Comparison of ENCODE assay signal across 16 mouse cellular contexts in genomic region chr2:50949717-50950116, GRCm38 (mm10).
"Had no signal": no experiment of that assay in that cellular context is flagged by ENCODE, and none has a peak within 500 bp of the region (broad histone marks: within the 10 kb centered on the region; RNA-seq: fewer than 3 reads in every experiment).

No protein-coding gene starts in this region.

- H3K9me3 ChIP-seq: neural tube, embryonic 13.5 days; neural tube, embryonic 15.5 days; stomach, embryonic 15.5 days had no signal

- H3K4me3 ChIP-seq: neural tube, embryonic 13.5 days; neural tube, embryonic 15.5 days; stomach, embryonic 15.5 days had no signal

- H3K36me3 ChIP-seq: neural tube, embryonic 13.5 days; neural tube, embryonic 15.5 days; stomach, embryonic 15.5 days had no signal

- H3K9ac ChIP-seq: neural tube, embryonic 13.5 days; neural tube, embryonic 15.5 days; stomach, embryonic 15.5 days had no signal

- H3K4me1 ChIP-seq: neural tube, embryonic 13.5 days; neural tube, embryonic 15.5 days; stomach, embryonic 15.5 days had no signal

- H3K4me2 ChIP-seq: neural tube, embryonic 13.5 days; neural tube, embryonic 15.5 days; stomach, embryonic 15.5 days had no signal

- H3K27me3 ChIP-seq: neural tube, embryonic 13.5 days; neural tube, embryonic 15.5 days; stomach, embryonic 15.5 days had no signal

- H3K27ac ChIP-seq: neural tube, embryonic 13.5 days; neural tube, embryonic 15.5 days; stomach, embryonic 15.5 days; stomach, postnatal 0 days had no signal

- DNase-seq: retina, postnatal 1 day; right cerebral cortex, adult 18-20 months; right cerebral cortex, postnatal 14 days; right cerebral cortex, postnatal 25 days; right cerebral cortex, postnatal 4 days; spleen, adult 18-20 months; thymus, adult 18-20 months; thymus, adult 2 months; thymus, postnatal 14 days; thymus, postnatal 25 days; thymus, postnatal 36 days; thymus, postnatal 4 days had no signal
